In the genomic region with DNA sequence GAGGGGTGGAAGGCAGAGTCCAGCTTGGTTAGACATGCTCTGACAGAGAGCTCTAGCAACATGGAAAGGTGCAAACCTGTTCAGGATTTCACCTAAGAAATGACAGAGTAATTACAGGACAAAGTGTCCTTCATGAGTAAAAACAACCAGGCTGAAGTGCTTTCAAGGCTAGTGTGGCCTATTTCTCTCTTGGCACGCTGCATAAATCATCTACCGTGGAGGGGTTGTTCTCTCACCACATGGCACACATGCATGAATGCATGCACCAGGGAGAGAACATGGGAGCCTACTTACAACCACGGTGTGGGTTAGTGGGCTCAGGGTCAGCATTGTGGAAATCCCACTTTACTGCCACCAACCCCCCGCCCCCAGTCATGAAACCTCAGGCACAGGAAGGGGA, we compare ENCODE assay signal across 27 mouse cellular contexts.
A peak's percentile ranks its signal among the peaks of the same experiment; 100 is the strongest.
DNase-seq lines count a peak whose midpoint lies in the region; ATAC-seq lines count a peak whose summit lies in the region.
"Had no signal": no experiment of that assay in that cellular context is flagged by ENCODE, and none has a peak within 500 bp of the region (broad histone marks: within the 10 kb centered on the region; RNA-seq: fewer than 3 reads in every experiment).

No protein-coding gene starts in this region.

- 69% methylated on average over 4 of the region's 4 CpGs for WGBS in hindbrain, embryonic 16.5 days
- WGBS in hindbrain, embryonic 12.5 days, result 82% methylated on average over 4 of the region's 4 CpGs
- WGBS in neural tube, embryonic 11.5 days, result 65% methylated on average over 4 of the region's 4 CpGs

- no peaks in the 10 kb centered on the region for H3K9me3 ChIP-seq in hindbrain, embryonic 16.5 days (ENCODE audit: control insufficient read depth, low read length)
- no peaks in the 10 kb centered on the region for H3K9me3 ChIP-seq in hindbrain, embryonic 12.5 days (replicated peaks)
- H3K9me3 ChIP-seq in neural tube, embryonic 11.5 days (ENCODE audit: control insufficient read depth, low read length), result no peaks in the 10 kb centered on the region
- H3K9me3 ChIP-seq: embryonic facial prominence, embryonic 10.5 days; embryonic facial prominence, embryonic 15.5 days; forebrain, embryonic 12.5 days; heart, embryonic 15.5 days; limb, embryonic 13.5 days; lung, embryonic 15.5 days; stomach, embryonic 15.5 days had no signal

- H3K36me3 ChIP-seq in hindbrain, embryonic 16.5 days (ENCODE audit: control insufficient read depth, insufficient read depth, low read length), result no peaks in the 10 kb centered on the region
- no peaks in the 10 kb centered on the region for H3K36me3 ChIP-seq in hindbrain, embryonic 12.5 days
- H3K36me3 ChIP-seq in neural tube, embryonic 11.5 days (ENCODE audit: control insufficient read depth, insufficient read depth, low read length), result no peaks in the 10 kb centered on the region
- H3K36me3 ChIP-seq: embryonic facial prominence, embryonic 10.5 days; embryonic facial prominence, embryonic 15.5 days; forebrain, embryonic 12.5 days; heart, embryonic 15.5 days; limb, embryonic 13.5 days; lung, embryonic 15.5 days; stomach, embryonic 15.5 days had no signal

- no peak overlapping the region for H3K9ac ChIP-seq in hindbrain, embryonic 16.5 days (ENCODE audit: low read depth, low read length)
- H3K9ac ChIP-seq in hindbrain, embryonic 12.5 days, result no peak overlapping the region
- no peak overlapping the region for H3K9ac ChIP-seq in neural tube, embryonic 11.5 days (ENCODE audit: low read length)
- H3K9ac ChIP-seq: embryonic facial prominence, embryonic 15.5 days; forebrain, embryonic 12.5 days; forebrain, postnatal 0 days; heart, embryonic 15.5 days; limb, embryonic 13.5 days; lung, embryonic 15.5 days; stomach, embryonic 15.5 days had no signal

- peak; percentile 71; the same call in 1 of the 2 replicates for ATAC-seq in hindbrain, embryonic 16.5 days
- ATAC-seq in hindbrain, embryonic 12.5 days (ENCODE audit: low FRiP score), result no peak
- ATAC-seq in neural tube, embryonic 11.5 days (ENCODE audit: insufficient read depth, low FRiP score, low TSS enrichment), result peak; percentile 46; the same call in 1 of the 2 replicates
- ATAC-seq: forebrain, postnatal 0 days; intestine, embryonic 16.5 days; midbrain, embryonic 16.5 days had no signal

- no peak overlapping the region for H3K4me3 ChIP-seq in hindbrain, embryonic 16.5 days (ENCODE audit: low read length)
- H3K4me3 ChIP-seq in hindbrain, embryonic 12.5 days, result no peak overlapping the region
- no peak overlapping the region for H3K4me3 ChIP-seq in neural tube, embryonic 11.5 days (ENCODE audit: low read depth, low read length)
- H3K4me3 ChIP-seq: embryonic facial prominence, embryonic 10.5 days; embryonic facial prominence, embryonic 15.5 days; forebrain, embryonic 12.5 days; heart, embryonic 15.5 days; limb, embryonic 13.5 days; lung, embryonic 15.5 days; megakaryocyte, embryonic 14.5 days; myocyte; stomach, embryonic 15.5 days had no signal

- no peak overlapping the region for H3K4me2 ChIP-seq in hindbrain, embryonic 16.5 days (ENCODE audit: low read length)
- H3K4me2 ChIP-seq in hindbrain, embryonic 12.5 days (replicated peaks), result no peak overlapping the region
- H3K4me2 ChIP-seq in neural tube, embryonic 11.5 days (ENCODE audit: low read depth), result no peak overlapping the region
- H3K4me2 ChIP-seq: embryonic facial prominence, embryonic 15.5 days; forebrain, embryonic 12.5 days; heart, embryonic 15.5 days; limb, embryonic 13.5 days; liver, embryonic 11.5 days; lung, embryonic 15.5 days; stomach, embryonic 15.5 days had no signal

- no peak for DNase-seq in neural tube, embryonic 11.5 days (ENCODE audit: low spot score)
- no peak for DNase-seq in neural tube, embryonic 10.5 days (ENCODE audit: extremely low spot score, low spot score)
- DNase-seq in adrenal gland, postnatal 25 days, result peak; percentile 8
- no peak for DNase-seq in layer of hippocampus, postnatal 14 days (ENCODE audit: low spot score in 2 of 2)
- DNase-seq: B cell, adult 2 months; cerebellum, adult 9-10 months; forebrain, postnatal 0 days; kidney, adult 8-10 months; kidney, postnatal 14 days; layer of hippocampus, adult 9-11 months; lung, postnatal 4 days; retina, postnatal 1 day; right cerebral cortex, postnatal 25 days had no signal

- H3K27me3 ChIP-seq in hindbrain, embryonic 16.5 days (replicated peaks; ENCODE audit: control insufficient read depth, insufficient read depth, low read length), result no peaks in the 10 kb centered on the region
- H3K27me3 ChIP-seq in hindbrain, embryonic 12.5 days, result no peaks in the 10 kb centered on the region
- no peaks in the 10 kb centered on the region for H3K27me3 ChIP-seq in neural tube, embryonic 11.5 days (ENCODE audit: control insufficient read depth, insufficient read depth, low read length)
- H3K27me3 ChIP-seq: embryonic facial prominence, embryonic 15.5 days; forebrain, embryonic 12.5 days; heart, embryonic 15.5 days; limb, embryonic 13.5 days; lung, embryonic 15.5 days; megakaryocyte, embryonic 14.5 days; stomach, embryonic 15.5 days had no signal

- H3K27ac ChIP-seq in hindbrain, embryonic 16.5 days (ENCODE audit: low read depth, low read length), result no peak overlapping the region
- H3K27ac ChIP-seq in hindbrain, embryonic 12.5 days, result no peak overlapping the region
- no peak overlapping the region for H3K27ac ChIP-seq in neural tube, embryonic 11.5 days (ENCODE audit: low read depth, low read length)
- H3K27ac ChIP-seq: embryonic facial prominence, embryonic 10.5 days; embryonic facial prominence, embryonic 15.5 days; forebrain, embryonic 12.5 days; heart, embryonic 15.5 days; limb, embryonic 13.5 days; lung, embryonic 15.5 days; stomach, embryonic 15.5 days had no signal

- no peaks in the 10 kb centered on the region for H3K4me1 ChIP-seq in hindbrain, embryonic 16.5 days (ENCODE audit: control insufficient read depth, insufficient read depth, low read depth, low read length)
- no peaks in the 10 kb centered on the region for H3K4me1 ChIP-seq in hindbrain, embryonic 12.5 days
- H3K4me1 ChIP-seq in neural tube, embryonic 11.5 days (ENCODE audit: control insufficient read depth, insufficient read depth, low read length), result no peaks in the 10 kb centered on the region
- H3K4me1 ChIP-seq: embryonic facial prominence, embryonic 15.5 days; forebrain, embryonic 12.5 days; heart, embryonic 15.5 days; lung, embryonic 15.5 days; megakaryocyte, embryonic 14.5 days; stomach, embryonic 15.5 days had no signal
